Mouse (Mus musculus) liver, embryonic 14.5 days (tissue): ENCODE measurements around the gene Flcn.

Experiments used
- CTCF ChIP-seq: IDR thresholded peaks from 2 replicates; pipeline ENCODE4 v1.5.1; 2016; ENCODE audit warnings: antibody characterized with exemption, low read depth, control low read depth
- EP300 ChIP-seq: IDR thresholded peaks from 2 replicates; pipeline ENCODE4 v1.6.1; 2016; ENCODE audit warnings: antibody characterized with exemption, low read depth

DNA sequence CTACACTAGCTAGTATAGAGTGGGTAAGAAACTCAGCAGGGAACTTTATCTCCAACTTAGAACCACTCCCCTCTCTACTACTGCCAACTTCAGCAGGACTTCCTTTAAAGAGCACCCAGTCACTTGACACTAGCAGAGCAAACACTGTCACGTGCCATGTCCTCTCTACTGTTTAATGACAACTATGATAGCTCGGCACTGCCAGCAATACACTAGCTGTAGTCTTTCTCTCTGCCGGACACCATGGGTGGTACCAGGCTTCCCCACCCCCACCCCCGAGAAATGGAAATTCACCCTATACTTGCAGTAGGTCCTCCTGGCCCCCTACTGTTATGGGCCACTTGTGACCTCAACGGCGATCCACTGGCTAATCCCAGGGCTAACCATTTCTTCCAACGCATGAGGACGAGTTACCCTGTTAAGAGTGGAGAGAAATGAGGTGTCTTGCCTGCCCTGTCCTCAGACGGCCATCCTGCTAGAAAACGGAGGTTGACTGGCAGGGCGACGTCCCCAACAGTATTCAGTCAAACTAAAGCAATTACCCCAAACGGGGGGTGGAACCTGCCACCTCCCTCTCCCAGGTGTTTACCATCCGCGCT is 646 bp downstream of the Flcn start:
- TF ChIP-seq CTCF (no peak), EP300 (no peak)
